Mouse (Mus musculus) fat pad, adult 2 months (tissue): Measurements from ENCODE around the gene Higd1c.
"Not testable (repeated sequence)": the region's sequence is repeated elsewhere in the genome, so short reads cannot be mapped to it uniquely, and the experiment has no call there.

Experiments used
- DNase-seq: peaks from one replicate; pipeline ENCODE4 v3.0.0-alpha.2; 2011; ENCODE audit warnings: low read depth, low spot score; ENCODE audit errors: extremely low read depth

The Higd1c gene

DNA sequence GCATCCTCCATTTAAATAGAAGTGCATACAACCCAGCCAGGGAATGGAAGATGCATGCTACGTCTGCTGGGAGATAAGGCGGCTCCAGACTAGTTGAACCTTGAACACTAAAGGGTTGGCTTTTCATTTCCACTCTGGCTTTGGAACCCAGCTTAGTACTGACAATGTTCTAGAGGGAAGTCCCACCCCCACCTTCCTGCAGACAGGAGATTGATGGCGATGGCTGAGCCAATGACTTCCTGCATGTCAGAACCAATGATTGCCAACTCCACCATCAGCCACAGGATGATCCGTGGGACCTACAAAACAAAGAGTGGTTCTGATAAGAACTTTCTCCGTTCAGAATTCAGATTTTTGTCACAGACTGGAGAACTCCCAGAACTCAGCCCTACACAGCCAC is 41.7 kb downstream of the Higd1c start:
- no peak for DNase-seq

DNA sequence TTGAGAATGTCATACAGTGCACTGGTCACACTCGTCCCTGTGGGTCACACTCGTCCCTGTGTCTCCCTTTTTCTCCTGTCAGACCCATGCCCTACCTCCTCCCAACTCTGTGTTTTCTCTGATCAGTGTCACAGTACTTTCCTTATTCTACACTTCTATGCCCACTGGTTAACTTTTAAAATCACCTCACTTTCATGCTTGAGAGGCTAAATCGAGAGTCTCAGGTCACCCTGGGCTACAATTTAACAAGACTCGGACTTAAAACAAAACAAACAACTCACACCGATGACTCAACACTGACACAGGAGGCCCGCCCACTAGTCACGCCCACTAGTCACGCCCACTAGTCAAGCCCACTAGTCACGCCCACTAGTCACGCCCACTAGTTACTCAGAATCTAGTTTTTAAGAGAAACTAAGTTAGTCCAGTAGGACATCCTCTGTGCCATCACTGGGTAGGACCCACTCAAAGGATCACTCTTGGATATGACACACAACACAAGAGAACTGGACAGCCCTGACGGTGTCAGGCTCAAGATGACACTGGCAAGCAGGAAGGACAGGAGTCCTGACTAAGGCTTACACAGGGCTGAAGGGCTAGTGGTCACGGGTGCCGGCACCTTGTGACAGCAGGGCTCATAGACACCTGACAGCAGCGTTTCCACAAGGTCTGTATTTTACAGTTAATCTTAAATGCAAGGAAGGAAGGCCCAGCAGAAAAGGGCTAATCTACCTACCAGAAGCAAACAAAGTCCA is 46.8 kb downstream of the Higd1c start:
- no peak for DNase-seq

DNA sequence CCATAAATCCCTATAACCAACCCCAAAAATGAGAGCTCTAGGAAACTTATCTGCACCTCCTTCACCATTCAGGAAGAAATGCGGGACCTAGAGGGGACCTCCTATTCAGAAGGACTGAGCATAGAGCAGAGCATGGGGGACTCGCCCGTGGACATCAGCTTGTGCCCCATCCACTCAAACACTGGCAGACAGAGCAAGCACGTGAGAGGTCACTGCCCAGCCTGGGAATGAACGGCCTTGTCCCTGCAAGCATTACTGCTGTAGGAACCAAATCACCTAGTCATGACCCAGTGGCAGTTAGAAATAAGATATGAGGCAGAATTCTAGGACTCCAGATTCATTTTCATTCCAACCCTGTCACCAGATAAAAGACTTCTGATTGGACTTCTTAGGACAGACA is 47.4 kb downstream of the Higd1c start:
- DNase-seq, result no peak

DNA sequence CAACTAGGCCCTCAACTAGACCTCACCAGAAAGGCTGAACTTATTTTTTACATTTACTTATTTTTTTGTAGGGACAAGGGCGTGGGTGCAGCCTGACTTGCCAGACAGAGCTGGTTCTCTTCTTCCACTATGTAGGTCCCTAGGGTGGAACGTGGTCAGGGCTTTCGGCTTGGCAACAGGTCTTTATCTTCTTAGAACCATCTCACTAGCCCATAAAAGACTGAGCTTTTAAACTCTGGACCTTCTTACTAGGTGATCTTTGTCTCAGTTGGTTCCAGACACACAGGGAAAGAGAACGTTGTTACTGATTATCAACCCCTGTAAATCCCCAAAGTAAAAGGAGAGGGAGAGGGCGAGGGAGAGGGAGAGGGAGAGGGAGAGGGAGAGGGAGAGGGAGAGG is 49.0 kb downstream of the Higd1c start:
- DNase-seq, result no peak

DNA sequence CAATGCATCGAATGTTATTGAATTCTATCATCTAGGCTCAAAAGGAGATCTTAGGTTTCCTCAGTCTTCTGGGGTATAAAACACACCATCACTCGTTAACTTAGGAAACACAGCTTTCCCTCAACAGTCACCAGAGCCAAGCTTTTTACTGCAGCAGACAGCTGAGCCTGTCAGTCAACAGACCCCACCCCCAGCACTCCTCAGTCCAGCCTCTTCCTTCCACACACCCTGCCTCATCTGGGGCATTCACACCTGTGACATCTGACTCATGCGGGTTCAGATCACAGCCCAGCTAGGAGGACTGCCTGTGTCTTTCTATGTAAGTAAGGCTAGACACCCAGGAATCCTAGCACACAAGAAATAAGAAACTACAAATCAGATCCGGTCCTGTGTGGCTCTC is 49.7 kb downstream of the Higd1c start:
- DNase-seq, result no peak

DNA sequence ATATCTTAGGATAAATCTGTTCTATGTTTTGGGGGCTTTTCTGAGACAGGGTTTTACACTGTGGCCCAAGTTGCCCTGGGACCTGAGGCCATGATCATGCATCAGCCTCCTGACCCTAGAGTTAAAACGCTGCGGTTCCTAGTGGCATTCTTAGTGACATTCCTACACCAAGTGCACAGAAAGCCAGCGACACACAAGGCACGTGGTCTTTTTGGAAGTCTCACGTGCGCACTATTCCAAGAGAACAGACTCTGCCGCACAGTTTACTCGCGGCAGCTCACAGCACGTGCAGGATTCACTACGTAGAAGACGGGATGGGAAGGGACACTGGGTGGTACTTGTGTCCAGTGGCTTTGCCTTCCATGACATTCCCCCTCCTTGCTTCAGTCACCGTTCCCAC is 50.6 kb downstream of the Higd1c start:
- DNase-seq, result no peak

DNA sequence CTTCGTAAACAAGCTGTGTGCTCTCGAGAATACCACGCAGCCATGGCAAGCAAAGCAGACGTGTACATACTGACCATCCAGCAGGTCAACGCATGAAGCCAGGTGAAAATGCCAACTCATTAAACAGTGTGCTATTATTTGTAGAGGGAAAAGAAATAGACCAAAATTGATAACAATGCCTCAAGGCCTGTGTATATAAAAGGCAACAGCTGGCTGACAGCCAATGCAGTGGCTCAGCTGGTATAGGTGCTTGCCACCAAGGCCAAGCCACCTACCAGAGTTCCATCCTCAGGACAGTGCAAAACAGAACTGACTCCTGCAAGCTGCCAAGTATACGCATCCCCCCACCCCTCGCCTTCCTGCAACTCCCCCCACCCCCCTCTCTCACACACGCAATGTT is 51.3 kb downstream of the Higd1c start:
- DNase-seq, result no peak

DNA sequence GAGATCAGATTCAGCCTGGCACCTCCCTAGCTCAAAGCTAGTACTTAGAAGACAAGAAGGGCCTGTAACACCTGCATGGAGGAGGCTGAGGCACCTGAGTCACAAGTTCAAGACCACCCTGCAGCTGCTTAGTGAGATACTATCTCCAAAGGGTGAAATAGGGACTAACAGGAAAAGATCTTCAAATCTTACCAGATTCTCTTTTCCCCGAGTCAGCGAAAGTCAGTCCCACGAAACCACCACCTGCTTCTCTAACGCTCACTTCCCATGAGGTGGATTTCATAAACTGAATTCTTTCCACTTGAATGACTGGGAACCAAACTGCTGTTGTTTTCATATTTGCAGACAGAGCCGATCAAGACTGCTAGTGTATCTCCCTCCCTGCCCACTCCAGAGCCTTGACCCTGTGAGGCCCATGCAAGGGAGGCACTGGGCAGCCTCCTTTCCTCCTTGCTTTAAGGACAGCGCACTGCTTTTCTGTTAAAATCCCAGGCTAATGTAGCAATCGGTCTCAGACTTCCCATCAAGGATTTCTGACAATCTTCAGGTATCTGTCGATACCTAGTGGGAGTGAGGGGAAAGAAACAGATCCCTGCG is 53.6 kb downstream of the Higd1c start:
- DNase-seq, result no peak

DNA sequence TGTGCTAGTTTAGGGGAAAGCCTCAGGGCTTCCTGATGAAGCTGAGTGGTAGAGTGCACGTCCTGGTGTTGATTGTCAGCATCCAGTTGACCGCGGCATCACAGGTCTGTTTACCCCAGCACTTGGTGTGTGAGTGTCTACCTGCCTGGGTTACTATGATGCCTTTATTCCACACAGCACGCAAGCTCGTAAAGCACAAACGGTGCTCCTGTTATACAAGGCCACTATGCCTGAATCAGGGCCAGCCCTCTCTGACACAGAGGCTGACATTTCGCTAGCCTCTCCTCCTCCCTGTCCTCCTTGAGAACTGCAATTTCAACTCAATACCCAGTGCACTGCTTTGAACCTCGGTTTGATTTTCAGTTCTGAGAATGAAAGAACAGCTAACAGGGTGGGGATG is 55.0 kb downstream of the Higd1c start:
- DNase-seq, result no peak

DNA sequence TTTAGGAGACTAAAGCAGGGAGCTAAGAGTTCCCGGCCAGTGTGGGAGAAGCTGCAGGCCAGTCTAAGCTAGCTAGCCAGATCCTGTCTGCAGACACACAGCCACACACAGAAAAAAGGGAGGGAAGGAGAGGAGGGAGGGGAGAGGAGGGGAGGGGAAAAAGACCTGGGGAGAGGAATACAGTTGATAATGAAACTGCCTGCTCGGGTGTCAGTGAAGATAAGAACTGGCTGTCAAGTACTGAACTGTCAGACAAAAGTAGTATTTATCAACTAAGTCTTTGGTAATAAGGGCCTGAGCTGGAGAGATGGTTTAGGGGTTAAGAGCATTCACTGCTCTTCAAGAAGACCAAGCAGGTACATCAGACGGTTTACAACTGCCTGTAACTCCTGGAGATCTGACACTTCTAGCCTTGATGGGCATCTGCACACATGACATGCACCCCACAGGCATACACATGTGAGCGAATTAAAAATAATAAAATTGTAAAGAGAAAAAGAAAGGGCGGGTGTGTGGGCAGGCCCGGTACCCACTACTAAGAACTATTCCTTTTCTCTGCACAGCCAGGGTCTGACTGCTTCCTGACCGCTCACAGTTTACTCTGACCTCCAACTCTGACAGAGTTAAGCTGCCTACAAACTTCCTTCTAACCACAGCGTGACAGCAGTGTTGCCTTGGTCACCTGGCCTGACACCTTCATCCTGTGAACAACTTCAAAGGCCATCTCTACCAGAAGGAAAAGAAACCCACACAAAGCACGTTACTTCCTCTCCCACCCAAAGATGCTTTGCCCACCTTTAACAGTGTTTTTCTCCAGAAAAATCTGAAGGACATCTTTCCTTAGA is 55.8 kb downstream of the Higd1c start:
- no peak for DNase-seq

DNA sequence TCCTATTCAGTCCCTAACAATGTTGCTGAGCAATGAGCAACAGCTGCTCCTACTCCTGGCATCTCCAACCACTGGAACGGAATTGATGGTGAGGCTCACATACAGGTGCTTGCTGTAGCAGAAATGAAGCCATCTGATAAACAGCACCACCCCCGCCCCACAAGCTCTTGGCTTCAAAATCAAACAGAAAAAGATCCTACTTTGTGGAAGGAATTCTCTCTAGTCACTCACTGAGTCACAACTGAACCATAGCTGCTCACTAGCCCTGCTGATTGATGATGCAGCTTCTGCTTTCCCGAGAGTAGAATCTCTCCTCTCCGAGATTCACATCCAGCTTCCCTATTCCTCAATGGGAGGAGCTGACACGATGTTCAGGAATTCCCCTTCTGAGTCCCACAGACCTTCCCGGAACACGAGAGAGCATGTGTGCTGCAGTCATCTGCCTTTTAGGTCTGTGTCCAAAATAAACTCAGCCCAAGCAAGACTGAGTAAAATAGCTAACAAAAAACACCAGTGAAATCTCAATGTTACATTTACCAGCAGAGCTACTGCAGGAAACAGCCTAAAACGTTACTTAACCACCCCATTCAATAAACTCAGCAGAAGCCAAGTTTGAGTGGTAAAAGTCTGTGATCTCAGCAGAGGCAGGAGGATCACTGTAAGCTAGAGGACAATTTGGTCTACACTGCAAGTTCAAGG is 56.9 kb downstream of the Higd1c start:
- DNase-seq, result no peak

DNA sequence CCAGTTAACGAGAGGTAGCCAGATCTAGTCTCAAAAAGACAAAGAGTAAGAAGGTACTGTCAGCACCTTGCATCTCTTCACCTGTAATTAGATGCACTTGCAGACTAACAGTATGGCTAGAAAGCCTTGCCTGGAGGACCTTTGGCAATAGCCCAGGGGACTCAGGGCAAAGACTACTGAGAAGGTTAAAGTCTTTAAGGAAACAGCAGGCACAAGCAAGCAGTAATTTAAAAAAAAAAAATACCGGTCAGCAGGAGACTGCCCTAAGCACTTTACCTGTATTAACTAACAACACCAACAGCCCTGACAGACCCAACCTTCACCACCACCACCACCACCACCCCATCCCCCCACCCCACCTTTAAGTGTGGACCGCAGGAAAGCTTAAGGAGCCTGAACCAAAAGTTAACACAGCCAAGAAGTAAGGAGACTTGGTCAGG is 57.4 kb downstream of the Higd1c start, which contains the start of gene Gm5475:
Gm5475 (plus strand) TSS at position 390 of the 440 bp plus-strand sequence.
- not testable (repeated sequence) for DNase-seq

DNA sequence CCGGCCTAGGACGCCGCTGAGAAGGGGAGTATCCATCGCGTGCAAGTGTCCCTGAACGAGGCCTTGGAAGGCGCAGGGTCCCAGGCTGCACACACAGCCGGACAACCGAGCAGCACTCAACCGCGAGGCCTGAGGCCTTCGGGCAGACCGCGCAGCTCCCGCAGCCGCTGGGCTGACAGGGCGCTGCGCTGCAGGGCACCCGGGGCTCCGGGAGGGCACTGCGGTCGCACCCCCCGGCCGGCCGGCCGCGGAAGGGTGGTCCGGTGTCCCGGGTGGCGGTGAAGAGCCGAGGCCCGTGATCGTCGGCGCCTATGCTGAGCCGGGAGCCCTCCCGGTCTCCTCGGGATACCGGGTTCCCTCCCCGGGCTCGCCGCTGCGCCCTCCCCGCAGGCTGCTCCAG is 58.1 kb downstream of the Higd1c start:
- DNase-seq, result no peak

DNA sequence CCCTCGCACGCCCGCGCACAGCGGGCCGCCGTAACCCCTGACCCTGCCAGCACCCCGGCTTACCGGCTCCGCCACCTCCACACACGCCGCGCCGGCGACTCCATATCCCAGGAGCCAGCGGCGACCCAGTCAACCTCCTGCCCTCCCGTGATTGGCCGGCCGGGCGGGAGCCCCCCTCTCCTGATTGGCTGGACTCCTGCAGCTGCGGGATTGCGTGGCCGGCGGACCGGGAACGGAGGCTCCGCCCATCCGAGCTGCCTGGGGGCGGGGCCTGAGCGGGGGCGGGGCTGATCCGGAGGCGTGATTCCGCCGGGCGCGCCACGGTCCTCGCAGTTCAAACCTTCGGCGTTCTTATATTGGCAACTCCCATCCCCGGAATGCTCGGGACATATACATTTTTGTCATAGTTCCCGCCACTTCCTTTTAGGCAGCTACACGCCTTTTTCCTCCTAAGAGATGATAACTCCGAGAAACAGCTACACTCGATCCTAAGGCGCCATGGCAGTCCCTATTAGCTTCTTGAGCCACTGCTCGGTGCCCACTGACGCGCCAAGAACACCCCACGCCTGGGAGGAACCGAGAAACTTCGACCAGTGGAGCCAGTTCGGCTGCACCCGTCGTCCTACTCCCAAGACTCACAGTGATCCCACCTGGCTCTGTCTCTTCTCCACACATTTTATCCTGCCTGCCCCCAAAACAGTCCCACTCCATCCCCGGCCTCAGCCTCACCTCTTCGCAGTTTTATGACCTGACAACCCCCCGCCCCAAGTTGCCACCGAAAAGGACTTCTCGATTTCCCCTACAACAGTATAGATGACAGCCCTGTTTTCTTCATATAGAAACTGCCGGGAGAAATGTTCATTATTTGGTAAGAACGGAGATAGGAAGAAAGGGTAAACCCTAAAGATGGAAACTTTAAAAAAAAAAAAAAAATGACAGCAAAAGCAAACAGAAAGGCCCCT is 58.8 kb downstream of the Higd1c start:
- DNase-seq, result no peak

DNA sequence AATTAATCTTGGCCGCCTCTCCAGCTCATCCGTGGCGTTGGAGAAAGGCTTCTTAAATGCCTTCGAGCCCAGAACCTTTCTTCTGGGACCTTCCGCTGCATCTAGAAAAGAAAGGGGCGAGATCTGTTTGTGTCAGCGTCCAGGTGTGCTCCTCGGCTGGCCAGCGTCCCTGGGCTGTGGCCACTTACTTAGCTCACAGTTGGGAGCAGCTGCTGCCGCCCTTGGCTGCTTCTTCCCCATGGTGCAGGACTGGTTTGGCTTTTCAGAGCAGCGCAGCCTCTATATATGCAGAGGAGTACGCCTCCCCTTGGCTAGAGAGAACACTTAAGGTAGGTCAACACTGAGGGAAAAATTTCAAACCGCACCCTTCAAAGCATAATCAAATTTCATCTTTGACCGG is 59.6 kb downstream of the Higd1c start:
- DNase-seq, result peak; percentile 30

DNA sequence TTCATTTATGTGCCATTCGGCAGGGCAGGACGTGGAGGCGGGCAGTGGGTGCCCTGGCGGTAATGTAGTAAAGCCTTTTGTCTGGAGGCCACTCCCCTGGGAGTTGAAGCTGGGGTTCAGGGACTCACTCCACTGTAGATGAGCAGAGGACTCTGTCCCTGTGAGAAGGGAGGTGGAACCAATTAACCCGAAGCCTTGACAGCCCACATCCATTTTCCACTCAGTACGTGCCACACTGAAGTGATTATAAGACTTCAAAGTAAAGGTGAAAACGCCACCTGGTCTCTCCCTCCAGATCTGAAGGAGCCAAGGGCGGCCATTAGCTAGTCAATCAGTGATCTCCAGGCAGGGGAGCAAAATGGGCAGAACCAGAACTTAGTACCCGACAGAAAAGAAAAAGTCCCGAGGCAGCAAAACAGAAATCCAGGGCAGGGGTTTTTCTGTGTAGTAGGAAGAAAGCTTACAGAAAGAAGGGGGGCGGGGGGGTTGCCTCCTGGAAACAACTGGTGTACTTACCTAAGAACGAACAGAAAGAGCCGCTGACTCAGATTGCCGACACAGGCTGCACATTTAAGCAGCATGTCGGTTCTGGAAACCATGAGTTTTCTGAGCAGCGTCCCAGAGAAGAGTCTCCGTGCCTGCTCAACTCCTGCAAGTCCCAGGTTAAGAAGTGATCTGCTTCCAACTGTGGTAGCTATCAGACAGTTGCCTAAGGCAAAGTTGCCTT is 60.2 kb downstream of the Higd1c start, which contains the start of gene Slc11a2:
Slc11a2 (minus strand) TSS at position 677 of the 727 bp plus-strand sequence.
- peak; percentile 81 for DNase-seq

DNA sequence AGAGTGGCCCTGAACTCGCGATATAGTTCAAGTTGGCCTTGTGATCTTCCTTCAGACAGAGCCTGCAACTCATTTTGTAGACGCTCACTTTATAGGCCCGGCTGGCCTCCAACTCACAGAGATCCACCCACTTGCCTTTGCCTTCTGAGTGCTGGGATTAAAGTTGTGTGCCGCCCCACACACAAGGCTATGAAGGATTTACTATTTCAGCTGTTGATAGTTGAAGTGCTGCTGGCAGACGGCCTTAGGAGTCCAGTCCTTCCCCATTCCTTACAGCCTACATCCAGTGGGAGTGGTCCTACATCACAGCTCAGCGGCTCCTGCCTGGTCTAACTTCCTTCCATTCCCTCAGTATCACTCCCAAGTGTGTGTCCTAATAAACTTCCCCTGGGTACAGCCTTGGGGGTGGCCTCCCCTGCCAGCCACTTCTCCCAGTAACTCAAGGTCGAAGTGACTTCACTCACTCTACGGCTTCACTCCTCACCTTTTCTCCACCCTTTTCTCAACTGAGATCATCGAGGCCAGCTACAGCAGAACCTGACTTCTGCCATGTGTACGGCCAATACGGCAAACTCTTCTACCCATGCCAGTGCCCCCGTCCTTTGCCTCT is 64.1 kb downstream of the Higd1c start:
- peak; percentile 55 for DNase-seq

DNA sequence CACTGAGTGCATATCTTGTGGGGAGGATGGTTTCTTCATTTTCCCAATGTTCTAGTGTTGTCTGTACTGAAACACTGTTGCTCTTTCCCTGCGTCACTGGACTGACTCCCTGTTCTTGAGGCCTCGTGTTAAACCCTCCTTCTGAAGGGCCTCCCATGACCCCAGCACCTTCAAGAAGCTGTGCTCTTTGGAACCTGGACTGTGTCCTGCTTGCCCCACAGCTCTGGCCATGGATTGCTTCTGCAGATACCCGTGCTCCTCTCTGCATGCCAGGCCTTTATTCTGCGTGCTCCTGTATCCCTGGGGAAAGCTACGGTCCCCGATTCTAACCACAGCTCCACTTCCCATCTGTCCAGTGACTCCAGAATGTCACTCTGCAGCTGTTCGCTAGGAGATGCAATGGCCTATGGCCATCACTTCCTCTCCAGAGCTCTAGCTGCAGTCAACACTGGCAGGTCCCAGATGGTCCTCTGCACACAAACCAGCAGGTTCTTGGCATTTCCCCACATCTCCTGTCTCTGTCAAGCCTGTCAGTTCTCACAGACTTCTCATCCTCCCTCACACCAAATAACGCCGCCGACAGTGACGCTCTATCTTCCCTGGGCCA is 65.7 kb downstream of the Higd1c start:
- no peak for DNase-seq
